Mouse (Mus musculus) midbrain, embryonic 16.5 days (tissue): ENCODE data around the gene Nrgn. TPM values are rescaled to one million over a fixed set of nuclear protein-coding genes. Genes with fewer than 3 reads are reported as not detected.

Source experiments
- ATAC-seq: fragments of 200-750 bp; cut with Nextera tagmentation; 2 replicates; pipeline ENCODE4 v1.8.0; 2017; ENCODE audit warnings: moderate TSS enrichment
- H3K27ac ChIP-seq: fragments of 300-500 bp; sonication (generic); 2 replicates; pipeline ENCODE4 v1.5.1; 2014; ENCODE audit warnings: mild to moderate bottlenecking, low read length, mixed read lengths
- H3K27me3 ChIP-seq: fragments of 300-500 bp; sonication (generic); 2 replicates; pipeline ENCODE4 v1.6.1; 2014; ENCODE audit warnings: low read depth, low read length, mixed read lengths; ENCODE audit not compliant: control insufficient read depth, insufficient read depth
- H3K36me3 ChIP-seq: fragments of 300-500 bp; sonication (generic); 2 replicates; pipeline ENCODE4 v1.6.1; 2014; ENCODE audit warnings: mild to moderate bottlenecking, low read length, moderate library complexity, mixed read lengths; ENCODE audit not compliant: control insufficient read depth, insufficient read depth
- H3K4me1 ChIP-seq: fragments of 300-500 bp; sonication (generic); 2 replicates; pipeline ENCODE4 v1.6.1; 2014; ENCODE audit warnings: mild to moderate bottlenecking, low read length, mixed read lengths; ENCODE audit not compliant: control insufficient read depth, insufficient read depth
- H3K4me2 ChIP-seq: fragments of 300-500 bp; sonication (generic); 2 replicates; pipeline ENCODE4 v1.6.1; 2014; ENCODE audit warnings: mild to moderate bottlenecking, low read length, mixed read lengths
- H3K4me3 ChIP-seq: fragments of 300-500 bp; sonication (generic); 2 replicates; pipeline ENCODE4 v1.5.1; 2014; ENCODE audit warnings: low read depth, mild to moderate bottlenecking, low read length, moderate library complexity, mixed read lengths
- H3K9ac ChIP-seq: fragments of 300-500 bp; sonication (generic); 2 replicates; pipeline ENCODE4 v1.6.1; 2014; ENCODE audit warnings: low read depth, low read length, mixed read lengths
- H3K9me3 ChIP-seq: fragments of 300-500 bp; sonication (generic); replicated peaks from 2 replicates; pipeline ENCODE4 v1.6.1; 2014; ENCODE audit warnings: mild to moderate bottlenecking, low read length, mixed read lengths; ENCODE audit not compliant: control insufficient read depth, poor library complexity, severe bottlenecking
- WGBS: fragments of 180-500 bp; shearing (Covaris S2); extraction: QIAGEN DNeasy Blood & Tissue Kit; methylation state at CpG from one replicate; pipeline ENCODE4 v1.1.7; 2014; 5-methylcytosine and 5-hydroxymethylcytosine counted together
- polyA plus RNA-seq: library from polyadenylated mRNA; unstranded; fragments of >200 nt; fragmentation: Nextera tagmentation; extraction: Ambion mirVana; gene quantifications from 2 replicates; pipeline ENCODE4 v1.2.1, GENCODE M21; 2015

Gene Nrgn
- polyA plus RNA-seq, 1 experiment from 2014 or later = 18.4 TPM

GRCm38 (mm10) chr9:37583594-37583993, 30.9 kb upstream of the Nrgn start:
- 83% methylated on average over 5 of the region's 5 CpGs for WGBS
- H3K36me3 ChIP-seq = no peaks in the 10 kb centered on the region
- no peak overlapping the region for H3K27ac ChIP-seq
- no peaks in the 10 kb centered on the region for H3K27me3 ChIP-seq
- no peaks in the 10 kb centered on the region for H3K4me1 ChIP-seq
- H3K4me2 ChIP-seq = no peak overlapping the region
- no peak for ATAC-seq
- H3K9me3 ChIP-seq = no peaks in the 10 kb centered on the region; the same call in 1 of the 2 replicates
- H3K4me3 ChIP-seq = no peak overlapping the region
- H3K9ac ChIP-seq = no peak overlapping the region

- peak overlapping the region; percentile 76 for H3K27ac ChIP-seq
- peak overlapping the region; percentile 25; the same call in 1 of the 2 replicates for H3K9ac ChIP-seq
- peak overlapping the region; percentile 45 for H3K4me2 ChIP-seq
- peak; percentile 81 for ATAC-seq
- peaks cover 6% of the 10 kb centered on the region for H3K4me1 ChIP-seq
- WGBS = 30% methylated on average over 14 of the region's 14 CpGs
- no peaks in the 10 kb centered on the region for H3K27me3 ChIP-seq
- no peaks in the 10 kb centered on the region for H3K36me3 ChIP-seq
- peak overlapping the region; percentile 13; the same call in 1 of the 2 replicates for H3K4me3 ChIP-seq
- H3K9me3 ChIP-seq = no peaks in the 10 kb centered on the region
Measured at GRCm38 (mm10) chr9:37576436-37576930, 23.8 kb upstream of the Nrgn start.

- Histone ChIP-seq H3K27me3 (no peaks in the 10 kb centered on the region), H3K36me3 (no peaks in the 10 kb centered on the region), H3K4me1 (peaks cover 9% of the 10 kb centered on the region), H3K27ac (no peak overlapping the region), H3K9me3 (no peaks in the 10 kb centered on the region), H3K9ac (no peak overlapping the region), H3K4me2 (no peak overlapping the region), H3K4me3 (no peak overlapping the region)
- ATAC-seq = no peak
- WGBS = 66% methylated on average over 3 of the region's 3 CpGs
Measured at GRCm38 (mm10) chr9:37572204-37572876, 19.6 kb upstream of the Nrgn start.

- H3K9me3 ChIP-seq = no peaks in the 10 kb centered on the region
- no peak overlapping the region for H3K4me3 ChIP-seq
- no peaks in the 10 kb centered on the region for H3K27me3 ChIP-seq
- no peaks in the 10 kb centered on the region for H3K36me3 ChIP-seq
- H3K4me1 ChIP-seq = peaks cover 4% of the 10 kb centered on the region
- no peak for ATAC-seq
- H3K9ac ChIP-seq = no peak overlapping the region
- no peak overlapping the region for H3K4me2 ChIP-seq
- WGBS = 83% methylated on average over 2 of the region's 2 CpGs
- no peak overlapping the region for H3K27ac ChIP-seq
Measured at GRCm38 (mm10) chr9:37569231-37569835, 16.6 kb upstream of the Nrgn start.

- Histone ChIP-seq H3K4me3 (no peak overlapping the region), H3K9ac (no peak overlapping the region), H3K4me1 (peaks cover 4% of the 10 kb centered on the region), H3K36me3 (no peaks in the 10 kb centered on the region), H3K27ac (no peak overlapping the region), H3K4me2 (no peak overlapping the region), H3K9me3 (no peaks in the 10 kb centered on the region), H3K27me3 (no peaks in the 10 kb centered on the region)
- no peak for ATAC-seq
- 43% methylated on average over 4 of the region's 4 CpGs for WGBS
Measured at GRCm38 (mm10) chr9:37568605-37569214, 16.0 kb upstream of the Nrgn start.

- Histone ChIP-seq H3K4me3 (no peak overlapping the region), H3K9ac (no peak overlapping the region), H3K27me3 (no peaks in the 10 kb centered on the region), H3K36me3 (no peaks in the 10 kb centered on the region), H3K4me1 (peaks cover 4% of the 10 kb centered on the region), H3K9me3 (no peaks in the 10 kb centered on the region), H3K4me2 (no peak overlapping the region), H3K27ac (no peak overlapping the region)
- WGBS = 53% methylated on average over 15 of the region's 15 CpGs
- ATAC-seq = peak; percentile 54
Measured at GRCm38 (mm10) chr9:37567892-37568604, 15.3 kb upstream of the Nrgn start.

GRCm38 (mm10) chr9:37567454-37567853, 14.8 kb upstream of the Nrgn start:
- ATAC-seq = no peak
- Histone ChIP-seq H3K9ac (no peak overlapping the region), H3K36me3 (no peaks in the 10 kb centered on the region), H3K4me2 (no peak overlapping the region), H3K9me3 (no peaks in the 10 kb centered on the region), H3K4me3 (no peak overlapping the region), H3K27me3 (no peaks in the 10 kb centered on the region), H3K4me1 (peaks cover 4% of the 10 kb centered on the region), H3K27ac (no peak overlapping the region)
- 52% methylated on average over 5 of the region's 5 CpGs for WGBS

GRCm38 (mm10) chr9:37567019-37567418, 14.3 kb upstream of the Nrgn start:
- Histone ChIP-seq H3K9ac (no peak overlapping the region), H3K4me1 (peaks cover 4% of the 10 kb centered on the region), H3K36me3 (no peaks in the 10 kb centered on the region), H3K27me3 (no peaks in the 10 kb centered on the region), H3K4me3 (no peak overlapping the region), H3K27ac (no peak overlapping the region), H3K4me2 (no peak overlapping the region), H3K9me3 (no peaks in the 10 kb centered on the region)
- 85% methylated on average over 2 of the region's 2 CpGs for WGBS
- ATAC-seq = no peak
